Mouse (Mus musculus) liver, postnatal 0 days (tissue): Measurements from ENCODE around the gene Gm37240. TPM values are rescaled to one million over a fixed set of nuclear protein-coding genes. Genes with fewer than 3 reads are reported as not detected.

Experiments
- ATAC-seq: fragments of 200-750 bp; cut with Nextera tagmentation; 2 replicates; pipeline ENCODE4 v1.8.0; 2017; ENCODE audit warnings: mild to moderate bottlenecking, moderate library complexity
- DNase-seq: peaks from one replicate; pipeline ENCODE4 v3.0.0-alpha.2; 2016
- H3K27ac ChIP-seq: fragments of 300-500 bp; sonication (generic); 2 replicates; pipeline ENCODE4 v1.5.1; 2014; ENCODE audit warnings: antibody characterized with exemption, moderate library complexity, mild to moderate bottlenecking, low read depth
- H3K27me3 ChIP-seq: fragments of 300-500 bp; sonication (generic); 2 replicates; pipeline ENCODE4 v1.6.1; 2014; ENCODE audit warnings: low read length, control low read depth, mixed read lengths; ENCODE audit not compliant: insufficient read depth
- H3K36me3 ChIP-seq: fragments of 300-500 bp; sonication (generic); replicated peaks from 2 replicates; pipeline ENCODE4 v1.6.1; 2014; ENCODE audit warnings: mild to moderate bottlenecking, control low read depth, low read length, moderate library complexity, mixed read lengths; ENCODE audit not compliant: insufficient read depth
- H3K4me1 ChIP-seq: fragments of 300-500 bp; sonication (generic); 2 replicates; pipeline ENCODE4 v1.6.1; 2014; ENCODE audit warnings: antibody characterized with exemption, mild to moderate bottlenecking, control low read depth; ENCODE audit not compliant: insufficient read depth
- H3K4me2 ChIP-seq: fragments of 300-500 bp; sonication (generic); 2 replicates; pipeline ENCODE4 v1.6.1; 2014; ENCODE audit warnings: low read depth, mild to moderate bottlenecking, low read length, moderate library complexity, mixed read lengths
- H3K4me3 ChIP-seq: fragments of 300-500 bp; sonication (generic); 2 replicates; pipeline ENCODE4 v1.5.1; 2014; ENCODE audit warnings: low read depth, low read length
- H3K9ac ChIP-seq: fragments of 300-500 bp; sonication (generic); replicated peaks from 2 replicates; pipeline ENCODE4 v1.6.1; 2014; ENCODE audit warnings: mild to moderate bottlenecking, moderate library complexity
- H3K9me3 ChIP-seq: fragments of 300-500 bp; sonication (generic); 2 replicates; pipeline ENCODE4 v1.6.1; 2016; ENCODE audit warnings: mild to moderate bottlenecking, control low read depth, low read length, mixed read lengths
- CTCF ChIP-seq: sonication (generic); IDR thresholded peaks from 2 replicates; pipeline ENCODE4 v1.5.1; 2016; ENCODE audit warnings: antibody characterized with exemption, low read depth
- EP300 ChIP-seq: IDR thresholded peaks from 2 replicates; pipeline ENCODE4 v1.6.1; 2016; ENCODE audit warnings: antibody characterized with exemption, low read depth, mild to moderate bottlenecking
- WGBS: fragments of 180-500 bp; shearing (Covaris S2); extraction: QIAGEN DNeasy Blood & Tissue Kit; methylation state at CpG from one replicate; pipeline ENCODE4 v1.1.7; 2014; ENCODE audit not compliant: insufficient replicate concordance; 5-methylcytosine and 5-hydroxymethylcytosine counted together
- polyA plus RNA-seq: library from polyadenylated mRNA; unstranded; fragments of >200 nt; fragmentation: Nextera tagmentation; extraction: Ambion mirVana; gene quantifications from 2 replicates; pipeline ENCODE4 v1.2.1, GENCODE M21; 2015

The Gm37240 gene
- polyA plus RNA-seq, 1 experiment from 2014 or later, result 0.72 TPM

- Histone ChIP-seq H3K4me3 (no peak overlapping the region), H3K27ac (no peak overlapping the region), H3K4me2 (no peak overlapping the region), H3K9ac (no peak overlapping the region), H3K36me3 (no peaks in the 10 kb centered on the region), H3K9me3 (no peaks in the 10 kb centered on the region), H3K27me3 (no peaks in the 10 kb centered on the region), H3K4me1 (no peaks in the 10 kb centered on the region)
- TF ChIP-seq CTCF (no peak), EP300 (no peak)
- DNase-seq (no peak), ATAC-seq (no peak)
- 71% methylated on average over 3 of the region's 3 CpGs for WGBS
Measured at GRCm38 (mm10) chr3:85741767-85742166, 145.6 kb downstream of the Gm37240 start.

DNA sequence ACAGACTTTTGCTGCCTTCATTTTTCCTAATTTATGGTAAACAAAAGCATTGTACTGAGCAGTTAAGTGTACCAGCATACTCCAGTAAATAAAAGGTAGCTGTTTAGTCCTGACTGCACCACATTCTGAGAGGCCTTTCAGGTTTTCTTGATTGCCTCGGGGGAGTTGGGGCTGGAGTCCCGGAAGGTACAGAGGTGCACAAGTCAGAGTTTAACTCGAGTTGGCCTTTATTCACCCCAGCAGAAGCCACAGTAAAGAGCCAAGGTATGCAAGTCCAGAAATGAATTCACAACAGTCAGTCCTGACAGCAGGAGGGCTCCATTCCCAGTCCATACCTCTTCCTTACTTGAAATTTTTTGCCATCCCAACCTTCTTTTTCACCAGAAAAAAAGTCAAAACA, 148.7 kb downstream of the Gm37240 start:
- no peak for ATAC-seq
- TF ChIP-seq CTCF (no peak), EP300 (no peak)
- no peaks in the 10 kb centered on the region for H3K27me3 ChIP-seq

DNA sequence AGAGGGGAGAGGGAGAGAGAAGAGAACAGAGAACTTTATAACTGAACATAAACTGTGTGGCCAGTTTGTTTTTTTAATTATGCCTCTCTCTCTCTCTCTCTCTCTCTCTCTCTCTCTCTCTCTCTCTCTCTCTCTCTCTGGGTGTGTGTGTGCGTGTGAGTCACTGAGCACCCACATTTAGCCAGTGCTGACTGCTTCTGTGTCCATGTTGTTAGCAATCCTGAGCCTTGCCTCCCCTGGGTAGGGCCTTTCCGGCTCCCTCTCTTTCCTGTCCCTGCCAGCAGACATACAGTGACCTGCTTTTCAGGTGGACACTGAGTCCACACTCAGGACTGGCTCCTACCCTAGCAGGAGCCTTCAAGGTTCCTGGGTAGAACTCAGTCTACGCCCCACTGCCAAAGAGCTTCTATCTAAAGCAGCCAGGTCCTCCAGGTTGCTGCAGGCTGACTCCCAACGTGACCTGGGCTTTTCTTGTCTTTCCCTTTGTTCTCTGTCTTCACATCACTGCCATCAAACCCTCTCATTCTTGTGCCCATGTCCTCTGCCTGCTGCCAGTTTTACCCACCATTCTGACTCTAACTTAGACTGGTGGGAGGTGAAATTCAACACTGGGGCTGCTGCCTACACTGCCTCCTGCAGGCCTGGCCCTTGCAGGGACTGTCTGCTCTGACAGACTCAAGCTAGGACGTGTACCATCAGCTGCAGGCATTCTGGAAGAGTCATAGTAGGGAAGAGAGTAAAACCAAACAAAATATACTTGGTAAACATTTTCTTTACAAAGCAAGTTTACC, 153.2 kb downstream of the Gm37240 start:
- Histone ChIP-seq H3K4me3 (no peak overlapping the region), H3K9ac (no peak overlapping the region), H3K4me2 (no peak overlapping the region), H3K9me3 (no peaks in the 10 kb centered on the region), H3K4me1 (no peaks in the 10 kb centered on the region), H3K36me3 (no peaks in the 10 kb centered on the region), H3K27me3 (no peaks in the 10 kb centered on the region), H3K27ac (no peak overlapping the region)
- no peak for ATAC-seq
- TF ChIP-seq CTCF, result no peak
- TF ChIP-seq EP300, result no peak
- no peak for DNase-seq
- 69% methylated on average over 5 of the region's 5 CpGs for WGBS

More for the DNA sequence above, 148.7 kb downstream of the Gm37240 start:
- WGBS, result 62% methylated on average over 3 of the region's 3 CpGs
- H3K36me3 ChIP-seq, result no peaks in the 10 kb centered on the region
- H3K4me2 ChIP-seq, result no peak overlapping the region
- H3K4me3 ChIP-seq, result no peak overlapping the region
- H3K9ac ChIP-seq, result no peak overlapping the region
- no peaks in the 10 kb centered on the region for H3K4me1 ChIP-seq
- no peaks in the 10 kb centered on the region for H3K9me3 ChIP-seq
- DNase-seq, result no peak
- H3K27ac ChIP-seq, result no peak overlapping the region

- no peaks in the 10 kb centered on the region for H3K9me3 ChIP-seq
- TF ChIP-seq EP300 (no peak), CTCF (no peak)
- no peaks in the 10 kb centered on the region for H3K4me1 ChIP-seq
- H3K36me3 ChIP-seq, result no peaks in the 10 kb centered on the region
- no peak overlapping the region for H3K9ac ChIP-seq
- DNase-seq, result no peak
- H3K27ac ChIP-seq, result no peak overlapping the region
- no peaks in the 10 kb centered on the region for H3K27me3 ChIP-seq
- H3K4me2 ChIP-seq, result no peak overlapping the region
- H3K4me3 ChIP-seq, result no peak overlapping the region
- ATAC-seq, result no peak
- 60% methylated on average over 2 of the region's 2 CpGs for WGBS
Measured at GRCm38 (mm10) chr3:85727171-85727570, 160.1 kb downstream of the Gm37240 start.

DNA sequence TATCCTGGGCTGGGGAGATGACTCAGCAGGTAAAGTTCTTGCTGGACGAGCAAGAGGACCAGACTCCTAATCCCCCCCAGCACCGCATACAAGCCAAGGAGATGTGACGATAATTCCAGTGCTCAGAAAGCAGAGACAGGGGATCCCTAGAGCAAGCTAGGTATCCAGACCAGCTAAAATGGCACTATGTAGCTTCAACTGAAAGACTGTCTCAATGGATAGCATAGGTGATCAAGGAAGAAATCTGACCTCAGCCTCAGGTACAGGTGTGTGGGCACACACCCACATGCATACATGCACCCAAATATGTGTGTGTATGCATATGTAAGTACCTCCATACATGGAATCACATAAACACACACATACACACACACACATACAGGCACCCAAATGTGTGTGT, 161.3 kb downstream of the Gm37240 start:
- DNase-seq (no peak), ATAC-seq (no peak)
- Histone ChIP-seq H3K36me3 (no peaks in the 10 kb centered on the region), H3K4me3 (no peak overlapping the region), H3K4me2 (no peak overlapping the region), H3K9ac (no peak overlapping the region), H3K9me3 (no peaks in the 10 kb centered on the region), H3K27ac (no peak overlapping the region), H3K4me1 (no peaks in the 10 kb centered on the region), H3K27me3 (no peaks in the 10 kb centered on the region)
- TF ChIP-seq EP300 (no peak), CTCF (no peak)
- 76% methylated on average over 3 of the region's 3 CpGs for WGBS

GRCm38 (mm10) chr3:85725110-85725509, 162.2 kb downstream of the Gm37240 start:
- WGBS, result 56% methylated on average over 2 of the region's 2 CpGs
- peak; percentile 85 for ATAC-seq

DNA sequence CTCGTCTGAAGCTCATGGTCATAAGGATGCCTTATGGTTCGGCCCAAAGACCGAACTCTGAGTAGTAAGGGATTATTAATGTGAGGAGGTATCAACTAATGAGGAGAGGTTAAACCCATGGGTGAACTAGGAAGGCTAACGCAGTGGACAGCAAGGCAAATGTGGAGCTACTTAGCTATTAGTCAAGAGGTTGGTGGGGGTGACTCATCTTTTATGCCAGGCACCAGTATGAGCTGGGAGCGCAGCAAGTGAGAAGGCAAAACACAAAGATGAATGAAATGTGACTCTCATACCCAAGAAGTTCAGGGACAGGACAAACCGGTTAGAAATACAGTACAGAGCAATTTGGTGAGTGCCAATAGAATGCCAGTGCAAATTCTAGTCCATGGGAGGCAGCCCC, 164.7 kb downstream of the Gm37240 start:
- 85% methylated on average over 6 of the region's 6 CpGs for WGBS
- H3K27ac ChIP-seq, result no peak overlapping the region

More at GRCm38 (mm10) chr3:85725110-85725509, 162.2 kb downstream of the Gm37240 start:
- H3K4me1 ChIP-seq, result no peaks in the 10 kb centered on the region
- H3K27me3 ChIP-seq, result no peaks in the 10 kb centered on the region
- TF ChIP-seq EP300 (peak; percentile 72), CTCF (no peak)
- H3K36me3 ChIP-seq, result no peaks in the 10 kb centered on the region
- H3K9ac ChIP-seq, result no peak overlapping the region
- no peak overlapping the region for H3K4me3 ChIP-seq
- H3K4me2 ChIP-seq, result no peak overlapping the region; the same call in 1 of the 2 replicates
- DNase-seq, result peak; percentile 30
- H3K9me3 ChIP-seq, result no peaks in the 10 kb centered on the region
- H3K27ac ChIP-seq, result no peak overlapping the region

More for the DNA sequence above, 164.7 kb downstream of the Gm37240 start:
- Histone ChIP-seq H3K27me3 (no peaks in the 10 kb centered on the region), H3K36me3 (no peaks in the 10 kb centered on the region), H3K9me3 (no peaks in the 10 kb centered on the region), H3K4me2 (no peak overlapping the region), H3K4me1 (no peaks in the 10 kb centered on the region), H3K4me3 (no peak overlapping the region), H3K9ac (no peak overlapping the region)
- DNase-seq (no peak), ATAC-seq (no peak)
- TF ChIP-seq CTCF (no peak), EP300 (no peak)
